Mouse (Mus musculus): Measurements from ENCODE around the gene Zfp428.

- TF ChIP-seq CTCF (conservative IDR thresholded peaks at IDR 0.05; ENCODE audit: insufficient read depth, insufficient read length, low read depth, low read length), result no peak
- no peak for TF ChIP-seq POLR2A (IDR thresholded peaks at IDR 0.05; ENCODE audit: low read depth, low read length)
These were observed 10.8 kb downstream of the Zfp428 start for GRCm38 (mm10) chr7:24517654-24518053.
